Mouse (Mus musculus): ENCODE results near the gene Adh6a.

- TF ChIP-seq POLR2A (IDR thresholded peaks at IDR 0.05; ENCODE audit: control insufficient read depth, low read depth, low read length) (no peak), CTCF (IDR thresholded peaks at IDR 0.05; ENCODE audit: control insufficient read depth, insufficient read depth, insufficient replicate concordance, low read depth, low read length) (no peak)
Observed at GRCm38 (mm10) chr3:138358856-138359255, 45.8 kb downstream of the Adh6a start.

All from testis, adult 2 months (tissue).